Mouse (Mus musculus) mouse embryonic stem cell (cell line): ENCODE results near the gene Klhdc7a.

Experiments
- in situ Hi-C, 2 experiments: fragments of 300-500 bp; cut with MboI; formaldehyde crosslinking; loops; 1 replicate in 1 of 2; 3 replicates in 1 of 2; pipeline ENCODE4 v1.14.3; 2019 to 2020; ENCODE audit warnings: low sequenced_read_pairs in 2 of 2, low pct_unique_long_range_greater_than_20kb in 1 of 2, mixed read lengths in 1 of 2; ENCODE audit not compliant: unreplicated experiment in 1 of 2

Gene Klhdc7a

DNA sequence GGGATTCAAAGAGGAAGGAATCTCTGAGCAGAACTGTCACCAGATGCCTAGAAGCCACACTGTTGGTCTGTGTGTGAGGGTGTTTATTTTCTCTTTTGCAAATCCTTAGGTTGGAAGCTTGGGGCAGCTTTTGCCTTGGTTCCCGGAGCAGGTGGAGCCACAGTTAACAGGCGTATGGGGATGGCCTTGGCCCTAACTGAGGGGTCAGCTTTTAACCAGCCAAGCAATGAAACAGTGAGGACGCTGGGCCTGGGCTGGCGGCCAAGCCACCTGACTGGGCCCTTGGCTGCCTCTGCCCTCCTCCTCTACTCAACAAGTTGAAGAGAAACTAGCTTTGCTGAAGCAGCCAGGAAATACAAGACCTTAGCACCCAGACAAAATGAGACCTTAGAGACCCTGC lies at the start of gene Klhdc7a:
Gene Klhdc7a, minus strand, starts transcription at position 105 of the 400 bp plus-strand sequence.
- in situ Hi-C loops: loop anchor here in 1 of 2 experiments (25.0 kb wide), 1 partner anchor 806 kb away; no protein-coding TSS in a partner anchor

DNA sequence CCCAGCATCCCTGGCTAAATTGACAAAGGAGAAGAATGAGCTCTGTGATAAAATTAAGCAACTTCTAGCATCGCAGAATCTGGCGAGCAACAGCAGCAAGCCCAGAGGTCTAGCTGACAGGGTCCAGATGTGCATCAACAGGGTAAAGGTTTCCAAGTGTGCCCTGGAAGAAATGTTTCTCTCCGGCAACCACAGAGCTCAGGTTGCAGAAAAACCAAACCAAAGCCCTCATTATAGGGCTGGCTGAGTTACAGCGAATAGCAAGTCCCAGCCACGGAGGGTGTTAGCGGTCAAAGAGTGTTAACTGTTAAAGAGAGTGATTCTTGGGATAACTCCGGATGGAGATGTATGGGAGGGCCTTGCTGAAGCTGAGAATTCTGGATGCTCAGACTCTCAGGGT lies 48.1 kb upstream of the Klhdc7a start:
- in situ Hi-C loops: no loop called here

GRCm38 (mm10) chr4:140010728-140011470 lies 43.1 kb upstream of the Klhdc7a start:
- in situ Hi-C loops: no loop called here

GRCm38 (mm10) chr4:140004932-140005331 lies 37.1 kb upstream of the Klhdc7a start:
- in situ Hi-C loops: no loop called here

DNA sequence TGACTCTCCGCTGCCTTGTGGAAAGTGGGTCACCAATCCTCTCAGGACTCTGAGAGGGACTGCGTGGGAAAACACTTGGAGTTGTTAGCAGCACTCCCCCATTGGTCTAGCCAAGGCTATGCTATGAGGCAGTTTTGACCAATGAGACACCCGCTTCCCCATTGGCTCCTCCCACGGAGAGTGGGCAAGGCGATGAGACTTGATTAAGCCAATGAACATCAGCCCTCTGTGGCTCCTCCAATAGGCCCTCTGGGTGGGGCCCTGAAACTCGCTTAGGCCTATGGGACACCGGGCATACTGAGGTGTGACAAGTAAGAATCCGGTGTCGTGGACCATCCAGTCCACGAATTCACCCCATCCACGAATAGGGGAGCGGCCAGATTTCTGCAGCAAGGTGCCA lies 36.3 kb upstream of the Klhdc7a start:
- in situ Hi-C loops: no loop called here

GRCm38 (mm10) chr4:140002069-140002468 lies 34.2 kb upstream of the Klhdc7a start:
- in situ Hi-C loops: no loop called here

DNA sequence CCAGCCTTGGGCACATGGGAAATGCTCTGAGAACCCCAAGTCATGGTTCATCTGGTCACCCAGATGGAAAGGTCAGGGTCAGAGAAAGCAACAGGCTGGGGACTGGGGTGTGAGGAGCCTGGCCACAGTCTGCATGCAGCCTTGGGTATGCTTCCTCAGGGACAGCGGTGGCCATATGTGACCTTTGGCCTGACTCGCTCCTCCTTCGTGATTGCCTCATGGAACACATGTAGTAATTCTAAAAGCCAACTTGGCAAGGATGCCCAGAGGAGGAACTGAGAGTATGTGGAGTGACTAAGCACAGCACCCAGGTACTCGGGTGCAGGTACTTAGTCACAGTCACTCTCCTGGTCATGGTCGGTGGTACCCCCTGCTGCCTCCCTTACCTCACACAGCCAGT lies 33.1 kb upstream of the Klhdc7a start:
- in situ Hi-C loops: no loop called here

DNA sequence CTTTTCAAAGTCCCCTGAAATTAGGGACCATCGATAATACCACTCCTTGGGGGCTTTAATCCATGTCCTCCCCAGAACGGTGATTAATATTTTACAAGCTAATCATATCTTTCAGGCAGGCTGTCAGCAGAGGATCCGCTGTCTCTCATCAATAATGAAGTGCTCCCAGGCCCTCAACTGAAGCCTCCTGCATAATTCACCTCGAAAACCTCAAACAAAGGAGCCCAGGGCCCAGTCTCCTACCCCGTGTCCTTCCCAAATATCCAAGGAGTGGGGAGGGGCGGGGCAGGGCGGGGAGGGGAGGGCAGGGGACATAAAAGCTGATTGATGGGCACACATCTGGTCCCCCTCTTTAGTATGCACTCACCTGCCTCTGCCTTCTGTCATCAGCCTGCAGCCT lies 31.2 kb upstream of the Klhdc7a start:
- in situ Hi-C loops: no loop called here

DNA sequence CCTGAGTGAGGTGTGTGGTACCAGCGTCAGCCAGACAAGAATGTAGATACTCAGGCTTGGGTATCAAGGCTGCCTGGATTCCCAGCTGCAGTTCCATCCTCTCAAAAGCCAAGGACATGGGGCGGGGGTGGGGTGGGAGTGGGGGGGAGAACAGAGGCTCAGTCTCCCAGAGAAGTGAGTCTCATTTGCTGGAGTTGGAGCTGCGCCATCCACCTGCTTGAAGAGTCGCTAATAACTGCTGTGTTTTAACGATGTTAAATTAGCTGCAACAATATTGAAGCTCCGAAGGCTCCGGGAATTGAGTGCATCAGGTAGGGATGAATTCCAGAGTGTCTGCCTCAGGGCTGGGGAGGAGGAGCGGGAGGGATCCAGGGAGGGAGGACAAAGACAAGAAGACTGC lies 27.8 kb upstream of the Klhdc7a start:
- in situ Hi-C loops: no loop called here

GRCm38 (mm10) chr4:139993111-139993755 lies 25.4 kb upstream of the Klhdc7a start:
- in situ Hi-C loops: no loop called here

DNA sequence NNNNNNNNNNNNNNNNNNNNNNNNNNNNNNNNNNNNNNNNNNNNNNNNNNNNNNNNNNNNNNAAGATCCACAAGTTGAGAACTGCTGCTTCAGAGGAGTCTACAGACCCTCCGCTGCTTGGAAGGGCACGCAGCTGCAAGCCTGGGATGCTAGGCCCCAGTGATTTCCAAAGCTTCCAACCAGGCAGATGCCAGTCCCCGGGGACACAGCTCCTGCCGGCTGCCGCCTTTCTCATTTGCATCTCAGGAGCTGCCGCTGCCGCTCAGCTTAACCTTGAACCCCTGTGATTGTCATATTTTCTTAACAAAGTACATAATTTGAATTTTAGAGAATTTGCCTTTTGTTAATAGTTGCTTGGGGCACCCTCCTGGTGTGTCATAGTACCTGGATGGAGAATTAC lies 19.1 kb upstream of the Klhdc7a start:
- in situ Hi-C loops: no loop called here

DNA sequence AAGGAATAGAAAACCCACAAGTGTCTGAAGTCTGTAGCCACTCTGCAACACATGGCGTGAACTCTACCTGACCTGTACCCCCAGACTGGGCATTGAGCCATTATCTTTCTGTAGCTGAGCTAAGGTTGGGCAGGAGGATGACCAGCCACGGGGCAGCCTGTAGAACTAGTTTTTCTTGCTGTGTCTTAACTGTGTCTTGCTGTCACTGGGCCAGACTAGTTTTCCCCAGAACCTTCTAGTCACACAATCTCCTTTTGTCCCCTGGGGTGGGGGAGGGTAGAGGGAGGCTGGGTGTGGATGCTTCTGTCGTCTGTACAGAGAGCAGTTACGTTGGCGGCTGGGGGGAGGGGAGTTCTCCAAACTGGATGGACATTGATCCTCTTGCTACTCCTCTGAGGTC lies 10.9 kb upstream of the Klhdc7a start:
- in situ Hi-C loops: no loop called here

DNA sequence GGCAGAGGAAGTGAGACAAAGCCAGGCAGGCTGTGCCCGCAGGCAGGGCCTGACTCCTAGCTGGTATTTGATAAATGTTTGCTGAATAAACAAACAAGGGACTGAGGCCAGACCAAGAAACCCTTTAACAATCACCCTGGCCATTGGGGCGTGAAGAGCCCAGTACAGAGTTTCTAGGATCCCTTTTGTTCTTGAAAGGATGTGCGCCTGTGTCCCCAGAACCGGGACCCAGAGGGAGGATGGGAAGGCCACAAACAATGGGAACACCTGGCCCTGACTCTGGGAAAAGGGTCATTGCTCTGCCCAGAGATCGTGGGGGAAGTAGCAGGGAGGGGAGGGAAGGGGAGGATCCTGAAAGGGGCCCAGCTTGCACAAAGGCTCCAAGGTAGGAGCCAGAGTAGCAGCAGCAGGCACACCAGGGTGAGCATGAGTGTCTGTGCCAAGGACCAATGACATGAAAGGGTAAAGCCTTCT lies 9.5 kb upstream of the Klhdc7a start:
- in situ Hi-C loops: no loop called here

- in situ Hi-C loops: loop anchor here in 1 of 2 experiments (25.0 kb wide), 1 partner anchor 812 kb away; no protein-coding TSS in a partner anchor
Measured at GRCm38 (mm10) chr4:139974506-139974905, 6.7 kb upstream of the Klhdc7a start.

DNA sequence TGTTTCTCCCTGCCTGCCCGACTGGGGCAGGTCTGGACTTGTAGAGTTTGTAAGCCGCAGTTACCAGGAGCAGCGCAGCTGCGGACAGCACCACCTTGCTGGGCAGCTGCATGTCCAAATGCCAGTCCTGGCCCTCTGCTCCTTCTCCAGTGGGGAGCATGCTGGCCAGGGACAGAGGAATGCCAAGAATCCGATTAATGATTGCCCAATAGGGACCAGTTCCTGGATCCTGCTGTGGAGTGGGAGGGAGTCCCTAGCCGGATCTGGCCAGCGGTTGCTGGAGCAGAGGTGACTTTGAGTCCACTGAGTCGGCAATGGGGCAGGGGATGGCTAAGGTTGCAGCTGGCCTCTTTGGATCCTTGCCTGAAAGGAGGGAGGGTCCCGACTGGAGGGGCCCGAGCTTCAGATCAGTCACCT lies 343 bp downstream of the Klhdc7a start:
- in situ Hi-C loops: loop anchor here in 1 of 2 experiments (25.0 kb wide), 1 partner anchor 805 kb away; no protein-coding TSS in a partner anchor

- in situ Hi-C loops: loop anchor here in 1 of 2 experiments (25.0 kb wide), 1 partner anchor 805 kb away; no protein-coding TSS in a partner anchor
Measured at GRCm38 (mm10) chr4:139966981-139967380, 845 bp downstream of the Klhdc7a start.

- in situ Hi-C loops: loop anchor here in 1 of 2 experiments (25.0 kb wide), 1 partner anchor 803 kb away; no protein-coding TSS in a partner anchor
Measured at GRCm38 (mm10) chr4:139965596-139966185, 2.1 kb downstream of the Klhdc7a start.

- in situ Hi-C loops: loop anchor here in 1 of 2 experiments (25.0 kb wide), 1 partner anchor 802 kb away; no protein-coding TSS in a partner anchor
Measured at GRCm38 (mm10) chr4:139964406-139964805, 3.4 kb downstream of the Klhdc7a start.

DNA sequence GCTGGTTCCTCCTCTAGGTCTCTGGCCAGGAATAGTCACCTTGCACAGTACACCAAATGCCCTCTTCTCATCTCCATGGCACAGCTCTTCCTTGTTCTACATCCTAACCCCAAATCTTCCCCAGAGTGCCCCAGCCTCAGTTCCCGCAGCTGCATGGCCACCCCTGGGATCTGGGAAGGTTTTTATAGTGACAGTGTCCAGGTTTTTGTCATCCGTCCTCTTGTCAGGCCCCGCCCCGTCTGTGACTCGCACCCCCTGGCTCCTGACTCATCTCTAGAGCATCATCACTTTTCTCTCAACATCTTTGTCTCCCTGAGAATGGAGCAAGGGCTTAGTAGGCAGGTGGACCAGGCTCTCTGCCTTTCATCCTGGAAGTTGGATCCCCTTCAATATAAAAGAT lies 3.9 kb downstream of the Klhdc7a start:
- in situ Hi-C loops: loop anchor here in 1 of 2 experiments (25.0 kb wide), 1 partner anchor 802 kb away; no protein-coding TSS in a partner anchor
